Mouse (Mus musculus): Measurements from ENCODE around the gene Slc25a22.
A peak's percentile ranks its signal among the peaks of the same experiment; 100 is the strongest.

Slc25a22 gene

DNA sequence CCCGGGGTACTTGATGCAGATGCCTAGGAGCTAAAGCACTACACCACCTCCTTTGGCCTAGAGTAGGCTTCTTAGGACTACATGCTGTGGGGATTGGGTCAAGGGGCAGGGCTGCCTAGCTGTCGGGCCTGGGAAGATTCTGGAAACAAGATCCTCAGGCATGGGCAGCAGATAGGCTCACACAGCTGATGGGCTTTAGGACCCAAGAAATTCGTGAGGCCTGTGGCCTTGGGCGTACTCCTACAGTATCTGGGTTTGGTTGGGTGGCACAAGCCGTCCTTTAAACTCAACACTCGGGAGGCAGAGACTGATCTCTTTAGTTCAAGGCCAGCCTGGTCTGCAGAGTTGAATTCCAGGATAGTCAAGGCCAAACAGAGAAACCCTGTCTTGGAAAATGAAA, 34.5 kb upstream of the Slc25a22 start:
- DNase-seq (ENCODE audit: low read depth, low spot score) = no peak

DNA sequence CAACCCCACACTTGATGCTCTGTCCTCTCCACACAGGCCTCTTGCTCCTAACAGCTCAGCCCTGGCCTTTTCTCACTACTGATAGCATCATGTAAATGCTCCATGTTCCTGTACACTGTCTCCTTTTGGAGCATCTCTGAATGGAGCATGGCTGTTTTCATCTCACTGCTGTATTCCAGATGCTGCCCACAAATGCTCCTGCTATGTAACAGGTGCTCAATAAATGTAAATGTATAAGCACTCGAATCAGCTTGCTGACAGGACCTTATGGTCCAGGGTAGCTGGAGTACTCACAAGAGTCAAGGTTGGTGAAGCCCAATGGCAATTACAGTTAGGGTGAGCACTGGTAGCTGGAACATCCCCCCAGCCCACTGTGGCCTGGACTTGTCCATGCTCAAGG, 33.5 kb upstream of the Slc25a22 start:
- no peak for DNase-seq (ENCODE audit: low read depth, low spot score)

DNA sequence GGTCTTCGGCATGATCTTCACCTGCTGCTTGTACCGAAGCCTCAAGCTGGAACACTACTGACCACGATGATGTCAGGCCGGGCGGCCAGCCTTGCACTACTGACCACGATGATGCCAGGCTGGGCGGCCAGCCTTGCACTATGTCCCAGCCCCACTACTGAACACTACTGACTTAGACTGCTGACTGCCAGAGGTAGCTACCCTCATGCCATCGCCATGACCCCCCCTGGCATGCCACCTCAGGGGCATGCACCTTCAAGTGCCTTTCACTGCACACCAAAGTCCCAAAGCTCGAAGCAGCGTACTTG, 32.9 kb upstream of the Slc25a22 start:
- DNase-seq (ENCODE audit: low read depth, low spot score) = no peak

DNA sequence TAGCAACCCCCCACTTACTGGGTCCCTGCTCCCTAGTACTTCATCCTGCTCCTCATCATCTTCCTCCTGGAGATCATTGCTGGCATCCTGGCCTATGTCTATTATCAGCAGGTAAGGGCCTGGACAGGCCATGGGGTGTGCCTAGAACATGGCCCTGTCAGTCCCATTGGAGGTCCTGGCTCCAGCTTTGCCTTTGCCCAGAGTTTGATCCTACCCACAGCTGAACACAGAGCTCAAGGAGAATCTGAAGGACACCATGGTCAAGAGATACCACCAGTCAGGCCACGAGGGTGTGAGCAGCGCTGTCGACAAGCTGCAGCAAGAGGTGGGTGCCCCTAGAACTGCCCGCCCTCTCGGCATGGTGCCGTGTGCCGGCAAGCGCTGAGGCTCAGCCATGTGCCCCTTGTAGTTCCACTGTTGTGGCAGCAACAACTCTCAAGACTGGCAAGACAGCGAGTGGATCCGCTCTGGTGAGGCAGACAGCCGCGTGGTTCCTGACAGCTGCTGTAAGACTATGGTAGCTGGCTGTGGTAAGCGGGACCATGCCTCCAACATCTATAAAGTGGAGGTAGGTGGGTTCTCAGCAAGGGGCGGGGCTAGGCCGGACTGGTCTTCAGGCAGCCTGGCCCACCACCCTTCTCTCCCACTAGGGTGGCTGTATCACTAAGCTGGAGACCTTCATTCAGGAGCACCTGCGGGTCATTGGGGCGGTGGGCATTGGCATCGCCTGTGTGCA, 32.4 kb upstream of the Slc25a22 start:
- DNase-seq (ENCODE audit: low read depth, low spot score) = no peak

DNA sequence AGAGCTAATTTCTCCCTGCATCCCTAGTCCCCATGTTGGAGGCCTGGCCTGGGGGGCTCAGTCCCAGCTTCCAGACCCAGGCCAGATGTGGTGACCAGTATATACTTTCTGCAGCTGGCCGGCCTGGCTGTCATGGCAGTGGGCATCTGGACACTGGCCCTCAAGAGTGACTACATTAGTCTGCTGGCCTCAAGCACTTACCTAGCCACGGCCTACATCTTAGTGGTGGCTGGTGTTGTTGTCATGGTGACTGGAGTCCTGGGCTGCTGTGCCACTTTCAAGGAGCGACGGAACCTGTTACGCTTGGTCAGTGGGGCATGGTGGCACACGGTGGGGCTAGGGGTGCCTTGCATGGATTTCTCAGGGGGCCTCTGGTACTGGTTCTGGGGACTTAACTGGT, 31.7 kb upstream of the Slc25a22 start:
- DNase-seq (ENCODE audit: low read depth, low spot score) = no peak

DNA sequence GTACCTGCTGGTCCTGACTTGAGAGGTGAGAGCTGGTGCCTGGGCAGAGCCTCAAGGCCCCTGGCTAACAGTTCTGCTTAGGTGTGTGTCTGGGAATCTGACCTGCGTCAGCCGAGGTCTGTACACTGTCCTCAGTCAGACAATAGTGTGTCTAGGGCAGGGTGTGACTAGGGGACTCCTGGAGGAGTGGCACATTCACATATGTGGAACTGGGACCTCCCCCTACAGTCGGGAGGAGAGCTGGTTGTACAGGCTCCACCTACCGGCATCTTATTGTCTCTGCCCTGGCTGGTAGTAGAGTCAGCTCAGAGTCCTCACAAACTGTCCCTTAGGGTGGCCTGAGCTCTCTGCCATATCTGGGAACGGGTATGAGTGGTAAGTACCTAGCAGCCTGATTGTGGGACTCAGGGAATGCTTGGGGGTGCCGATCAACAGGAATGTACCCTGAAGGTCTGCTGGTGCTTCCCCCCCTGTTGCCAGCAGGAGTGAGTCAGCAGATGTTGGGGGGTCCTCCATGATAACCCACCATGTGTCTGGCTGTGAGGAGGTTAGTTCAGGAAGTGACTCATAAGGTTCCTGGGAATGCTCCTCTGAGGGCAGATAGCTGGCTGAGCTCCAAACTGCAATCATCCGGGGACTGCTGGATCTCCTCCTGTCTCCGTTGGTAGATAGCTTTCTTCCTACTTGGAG, 31.0 kb upstream of the Slc25a22 start:
- no peak for DNase-seq (ENCODE audit: low read depth, low spot score)

DNA sequence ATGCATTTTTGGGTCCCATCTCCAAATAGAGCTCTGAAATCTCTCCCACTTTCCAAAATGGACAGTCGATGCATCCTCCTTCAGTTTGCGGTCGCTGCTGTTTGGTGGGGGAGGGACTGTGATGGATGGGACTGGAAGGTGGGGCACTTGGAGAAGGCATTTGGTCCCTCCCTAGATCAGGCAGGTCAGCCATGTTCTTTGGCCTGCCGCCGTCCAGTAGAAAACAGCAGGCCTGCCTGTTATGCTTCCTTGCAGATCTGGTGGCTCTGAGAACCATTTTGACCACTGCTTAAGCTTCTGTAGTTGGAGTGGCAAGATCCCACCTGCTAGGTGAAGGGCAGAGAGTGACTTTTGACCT, 30.5 kb upstream of the Slc25a22 start:
- no peak for DNase-seq (ENCODE audit: low read depth, low spot score)

DNA sequence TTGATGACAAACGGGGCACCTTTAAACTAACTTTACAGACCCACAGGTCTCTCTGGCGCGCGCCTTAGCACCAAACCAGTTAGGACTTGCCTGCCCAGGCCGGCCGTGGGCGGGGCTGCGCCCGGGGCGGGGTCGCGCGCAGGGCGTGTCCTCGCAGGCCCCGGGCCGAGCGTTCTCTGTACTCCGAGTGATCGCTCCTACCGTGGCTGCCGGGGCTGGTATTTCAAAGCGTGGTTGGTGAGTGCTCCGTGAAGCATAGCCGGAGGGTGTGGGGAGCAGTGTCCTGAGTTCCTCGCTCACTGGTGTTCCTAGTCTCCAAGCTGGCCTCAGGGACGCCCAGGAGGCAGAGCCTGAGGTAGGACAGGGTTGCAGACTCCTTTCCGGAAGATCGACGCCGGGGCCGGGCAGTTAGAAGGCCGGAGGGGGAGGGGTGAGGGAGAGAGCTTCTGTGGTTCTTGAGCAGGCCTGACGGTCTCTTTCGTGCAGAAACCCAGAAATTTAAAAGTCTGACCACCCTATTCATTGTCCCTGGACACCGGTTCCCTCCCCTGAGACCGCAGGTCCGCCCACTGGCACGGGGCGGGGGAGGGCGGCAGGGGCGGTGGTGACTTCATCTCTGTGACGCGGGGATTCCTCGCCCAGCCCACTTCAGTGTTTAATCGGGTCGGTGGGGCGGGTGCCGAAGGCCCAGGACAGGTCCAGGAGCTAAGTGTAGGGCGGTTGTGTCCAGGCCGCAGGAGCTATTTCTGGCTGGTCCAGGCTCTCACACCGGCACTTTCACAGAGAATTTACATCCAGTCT, 29.7 kb upstream of the Slc25a22 start, which contains the start of gene Cd151:
Gene Cd151 (plus strand): TSS at position 163 of the 801 bp plus-strand sequence.
- peak; percentile 79 for DNase-seq (ENCODE audit: low read depth, low spot score)

DNA sequence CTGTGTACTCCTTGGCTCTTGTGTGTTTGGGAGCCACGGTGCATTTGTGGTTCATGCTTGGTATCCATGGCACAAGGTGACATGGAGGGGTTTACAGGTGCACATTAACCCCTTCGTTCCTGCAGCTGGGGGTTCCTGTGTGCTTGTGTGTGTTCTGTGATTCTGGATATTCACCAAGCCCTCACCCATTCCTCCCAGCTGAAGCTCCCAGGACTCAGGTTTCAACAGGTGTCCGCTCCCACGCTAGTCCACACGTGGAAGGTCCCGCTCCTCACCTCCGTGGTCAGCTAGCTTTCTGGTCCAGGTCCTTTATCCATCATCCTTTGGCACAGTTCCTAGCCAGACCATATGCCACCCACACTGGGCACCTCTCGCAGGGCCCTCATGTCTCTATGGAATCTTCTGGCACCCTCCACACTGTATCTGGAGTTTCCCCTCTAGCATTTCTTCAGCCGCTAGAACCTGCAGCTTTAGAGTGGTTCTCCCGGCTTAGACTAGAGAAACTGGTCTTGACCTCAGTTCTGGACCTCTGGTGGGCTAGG, 29.0 kb upstream of the Slc25a22 start:
- no peak for DNase-seq (ENCODE audit: low read depth, low spot score)

DNA sequence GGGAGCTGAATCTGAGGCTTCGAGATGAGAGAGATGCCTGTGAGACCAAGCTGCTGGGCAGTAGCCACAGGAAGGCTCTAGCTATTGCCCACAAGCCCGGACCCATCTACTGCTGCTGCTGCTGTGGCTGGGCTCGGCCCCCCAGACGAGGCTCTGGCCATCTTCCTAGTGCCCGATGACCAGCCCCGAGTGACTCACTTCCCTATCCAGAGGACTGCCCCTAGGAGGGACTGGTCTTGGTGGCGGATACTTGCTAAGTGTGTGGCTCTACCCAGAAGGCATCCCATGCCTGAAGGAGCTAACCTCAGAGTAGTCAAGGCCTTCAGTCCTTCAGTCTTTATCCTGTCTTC, 28.3 kb upstream of the Slc25a22 start:
- no peak for DNase-seq (ENCODE audit: low read depth, low spot score)

DNA sequence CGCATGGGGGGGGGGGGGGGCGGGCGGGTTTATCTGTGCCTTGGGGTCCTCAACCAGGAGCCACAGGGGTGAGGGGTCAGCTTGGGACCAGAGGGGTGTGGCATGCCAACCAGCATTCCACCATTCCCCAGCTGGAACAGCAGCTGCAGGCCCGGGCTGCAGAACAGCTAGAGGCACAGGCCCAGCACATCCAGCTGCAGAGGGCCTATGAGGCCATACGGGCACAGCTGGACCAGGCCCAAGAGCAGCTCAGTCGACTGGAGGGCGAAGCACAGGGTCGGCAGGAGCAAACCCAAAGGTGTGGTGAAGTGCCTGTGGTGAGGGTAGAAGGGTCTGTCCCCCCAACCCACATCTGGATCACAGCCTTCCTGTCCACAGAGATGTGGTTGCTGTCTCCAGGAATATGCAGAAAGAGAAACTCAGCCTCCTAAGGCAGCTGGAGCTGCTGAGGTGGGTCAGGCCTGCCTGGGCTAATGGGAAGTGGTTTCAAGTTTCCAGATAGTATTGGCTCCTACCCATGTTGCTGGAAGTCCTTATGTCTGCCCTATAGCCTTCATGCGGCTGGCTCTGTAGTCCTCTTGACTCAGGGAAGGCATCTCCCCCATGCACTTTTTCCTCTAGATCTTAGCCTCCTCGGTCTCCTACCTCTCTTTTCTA, 27.8 kb upstream of the Slc25a22 start:
- DNase-seq (ENCODE audit: low read depth, low spot score) = no peak

DNA sequence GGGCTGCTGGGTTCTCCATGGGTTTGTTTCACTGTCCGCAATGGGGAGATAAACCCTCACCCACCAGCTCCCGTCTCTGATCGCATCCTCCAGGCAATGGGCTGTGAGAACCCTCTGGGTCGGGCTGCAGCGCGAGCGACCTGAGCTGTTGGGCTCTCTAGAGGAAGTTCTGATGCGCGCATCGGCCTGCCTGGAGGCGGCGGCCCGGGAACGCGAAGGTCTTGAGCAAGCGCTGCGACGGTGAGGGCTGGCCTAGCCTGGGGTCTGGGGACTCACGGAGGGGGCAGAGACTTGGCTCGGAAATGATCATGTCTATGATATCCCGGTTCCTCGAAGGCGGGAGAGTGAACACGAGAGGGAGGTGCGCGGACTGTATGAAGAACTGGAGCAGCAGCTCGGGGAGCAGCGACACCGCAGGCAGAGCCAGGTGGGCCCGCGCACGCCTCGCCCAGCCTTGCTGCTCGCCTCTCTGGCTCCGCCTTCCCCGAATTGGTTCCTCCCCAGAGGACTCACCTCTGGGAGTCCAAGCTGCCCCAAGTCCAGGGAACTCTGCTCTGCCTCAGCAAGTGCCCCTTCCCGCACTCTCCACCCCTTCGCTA, 27.0 kb upstream of the Slc25a22 start:
- no peak for DNase-seq (ENCODE audit: low read depth, low spot score)

DNA sequence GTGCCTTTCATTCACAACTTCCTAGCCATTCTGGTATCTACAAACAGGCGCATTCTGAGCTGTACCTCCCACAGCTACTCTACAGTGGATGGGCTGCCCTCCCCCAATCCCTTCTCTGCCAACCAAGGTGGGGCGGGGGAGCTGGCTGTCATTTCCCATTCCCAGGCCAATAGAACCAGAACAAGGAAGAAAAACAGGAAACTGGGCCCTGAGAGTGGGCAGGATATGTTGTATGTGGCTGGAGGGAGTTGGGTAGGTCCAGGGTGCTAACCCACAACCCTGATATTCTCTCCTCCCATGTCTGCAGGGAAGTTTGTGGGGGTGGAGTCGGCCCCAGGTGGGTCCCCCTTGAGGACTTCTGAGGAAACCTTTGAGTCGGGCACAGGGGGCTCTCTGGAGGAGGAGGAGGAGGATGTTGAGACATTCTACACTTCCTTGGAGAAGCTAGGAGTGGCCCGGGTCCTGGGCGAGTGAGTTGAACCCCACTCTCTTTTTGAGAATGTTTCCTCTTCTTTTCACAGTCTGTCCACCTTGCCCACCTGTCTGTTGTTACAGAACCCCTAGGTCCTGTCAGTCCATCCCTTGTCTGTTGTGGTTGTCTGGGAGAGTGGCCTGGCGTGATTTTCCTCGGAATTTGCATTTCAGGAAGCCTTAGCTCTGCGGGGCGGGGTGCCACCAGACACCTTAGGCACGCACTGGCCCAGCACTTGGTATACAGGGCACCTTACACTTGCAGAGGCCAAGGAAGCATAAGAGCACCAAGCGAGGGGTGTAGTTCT, 26.3 kb upstream of the Slc25a22 start:
- DNase-seq (ENCODE audit: low read depth, low spot score) = no peak

DNA sequence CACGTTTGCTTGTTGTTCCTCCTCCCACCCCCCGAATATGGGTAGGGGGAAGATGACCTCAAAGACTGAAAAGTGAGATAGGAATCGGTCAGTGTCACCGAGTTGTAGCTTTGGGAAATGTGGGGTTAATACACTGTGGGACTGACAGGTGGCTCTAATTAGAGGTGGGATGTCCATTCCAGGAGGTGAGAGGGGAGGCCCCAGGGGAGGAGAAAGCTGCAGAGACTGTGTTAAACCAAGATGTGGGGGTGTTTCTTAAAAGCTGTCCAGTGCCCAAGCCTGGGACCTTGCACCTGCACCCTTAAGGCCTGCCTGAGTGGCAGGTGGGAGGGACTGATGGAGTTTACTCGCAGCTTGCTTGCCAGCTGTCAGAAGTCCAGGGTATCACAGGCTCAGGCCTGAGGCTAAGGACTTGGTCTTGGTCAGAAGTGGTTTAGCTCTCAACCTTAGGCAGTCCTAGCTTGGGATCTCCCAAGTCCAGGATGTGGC, 24.7 kb upstream of the Slc25a22 start:
- DNase-seq (ENCODE audit: low read depth, low spot score) = no peak

DNA sequence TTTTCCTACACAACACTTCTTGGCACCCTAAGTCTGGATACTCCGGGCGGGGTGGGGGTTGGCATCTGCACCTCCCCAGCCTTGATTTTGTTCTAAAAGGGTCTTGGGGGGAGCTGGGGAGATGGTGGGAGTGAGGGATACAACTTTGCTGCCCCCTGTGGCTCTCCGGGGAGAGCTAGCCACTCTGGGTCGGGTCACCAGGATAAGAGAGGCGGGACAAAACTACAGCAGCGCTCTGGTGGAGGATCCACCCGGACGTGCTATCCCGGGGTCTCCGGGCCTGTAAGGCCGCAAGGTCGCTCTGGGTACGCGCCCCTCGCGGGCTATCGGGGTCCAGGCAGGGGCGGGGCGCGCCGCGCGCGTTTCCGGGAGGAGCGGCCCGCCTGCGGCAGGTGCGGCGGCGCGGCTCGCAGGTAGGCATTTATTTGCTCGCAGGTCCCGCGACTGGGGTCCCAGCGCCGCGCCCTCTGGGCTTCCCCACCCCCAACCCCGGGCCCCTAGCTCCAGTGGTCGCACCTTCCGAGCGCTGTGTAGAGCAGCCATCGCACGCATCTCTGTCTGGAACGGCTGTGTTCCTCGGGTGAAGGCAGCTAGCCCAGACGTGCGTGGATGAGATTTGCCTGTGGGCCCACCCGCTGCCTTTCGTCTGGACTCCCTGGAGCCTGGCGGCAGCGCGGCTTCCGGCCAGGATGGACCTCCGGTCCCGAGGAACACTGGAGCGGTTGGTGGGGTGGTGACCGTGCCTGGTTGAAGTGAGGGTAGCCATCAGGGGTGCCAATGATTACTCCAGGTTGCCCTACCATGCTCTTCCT, 24.0 kb upstream of the Slc25a22 start:
- no peak for DNase-seq (ENCODE audit: low read depth, low spot score)

DNA sequence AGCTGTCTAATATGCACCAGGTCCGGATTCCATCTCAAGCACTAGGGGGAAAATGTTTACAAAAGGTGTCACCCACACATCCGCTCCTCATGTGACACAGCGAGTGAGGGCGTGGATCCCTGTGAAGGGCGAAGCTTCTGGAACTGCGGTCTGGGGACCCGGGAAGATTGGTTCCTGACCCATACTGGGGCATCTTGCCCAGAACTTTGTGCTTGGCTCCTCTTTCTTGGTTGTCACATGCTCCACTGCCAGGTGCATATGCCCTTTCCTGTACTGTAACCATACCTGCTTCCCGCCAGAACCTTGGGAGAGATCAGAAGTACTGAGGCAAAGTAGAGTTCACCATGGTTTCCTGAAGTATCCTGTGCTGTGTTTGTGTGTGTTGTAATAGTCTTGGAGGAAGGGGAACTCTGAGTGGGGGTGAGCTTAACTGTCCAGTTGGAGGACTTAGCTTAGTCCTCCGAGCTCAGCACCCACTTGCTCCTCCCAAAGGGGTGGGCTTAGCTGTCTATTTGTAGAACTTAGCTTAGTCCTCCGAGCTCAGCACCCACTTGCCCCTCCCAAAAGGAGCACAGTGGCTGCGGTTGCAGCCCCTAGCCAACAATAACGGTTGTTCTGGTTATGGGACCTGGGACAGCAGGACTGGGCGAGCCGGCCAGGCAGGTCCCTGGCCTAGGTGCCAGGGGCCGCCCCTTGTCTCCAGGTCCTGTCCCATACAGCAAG, 22.9 kb upstream of the Slc25a22 start, which contains the start of gene Cracr2b:
Gene Cracr2b (plus strand): TSS at position 704 of the 723 bp plus-strand sequence.
- no peak for DNase-seq (ENCODE audit: low read depth, low spot score)

DNA sequence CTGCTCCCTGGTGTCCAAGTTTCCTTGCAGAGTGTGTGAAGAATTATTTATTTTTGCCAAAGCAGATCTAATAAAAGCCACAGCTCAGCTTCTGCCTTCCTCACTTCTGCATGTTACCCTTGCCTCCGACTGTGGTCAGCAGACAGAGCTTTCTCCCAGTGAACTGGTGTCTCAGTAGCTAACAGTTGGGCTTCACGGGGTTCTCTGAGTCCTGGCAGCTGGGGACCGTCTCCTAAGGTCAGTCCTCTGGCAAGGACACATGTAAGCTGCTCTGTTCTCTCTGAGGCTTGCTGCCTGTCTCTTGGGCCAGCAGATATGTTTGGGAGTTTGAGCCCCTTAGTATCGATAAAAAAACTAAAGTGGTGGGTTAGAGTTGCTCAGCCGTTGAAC, 22.3 kb upstream of the Slc25a22 start:
- DNase-seq (ENCODE audit: low read depth, low spot score) = no peak

DNA sequence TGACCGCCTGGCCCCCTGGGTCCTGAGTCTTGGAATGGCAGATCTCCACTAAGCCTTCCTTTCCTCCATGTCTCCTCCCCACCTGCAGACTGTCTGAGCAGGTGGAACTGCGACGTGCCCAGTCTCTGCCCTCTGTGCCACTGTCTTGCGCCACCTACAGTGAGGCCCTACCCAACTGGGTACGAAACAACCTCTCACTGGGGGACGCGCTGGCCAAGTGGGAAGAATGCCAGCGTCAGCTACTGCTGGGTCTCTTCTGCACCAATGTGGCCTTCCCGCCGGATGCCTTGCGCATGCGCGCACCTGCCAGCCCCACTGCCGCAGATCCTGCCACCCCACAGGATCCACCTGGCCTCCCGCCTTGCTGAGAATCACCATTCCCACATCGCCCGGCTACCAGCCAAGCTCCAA, 21.6 kb upstream of the Slc25a22 start:
- no peak for DNase-seq (ENCODE audit: low read depth, low spot score)

DNA sequence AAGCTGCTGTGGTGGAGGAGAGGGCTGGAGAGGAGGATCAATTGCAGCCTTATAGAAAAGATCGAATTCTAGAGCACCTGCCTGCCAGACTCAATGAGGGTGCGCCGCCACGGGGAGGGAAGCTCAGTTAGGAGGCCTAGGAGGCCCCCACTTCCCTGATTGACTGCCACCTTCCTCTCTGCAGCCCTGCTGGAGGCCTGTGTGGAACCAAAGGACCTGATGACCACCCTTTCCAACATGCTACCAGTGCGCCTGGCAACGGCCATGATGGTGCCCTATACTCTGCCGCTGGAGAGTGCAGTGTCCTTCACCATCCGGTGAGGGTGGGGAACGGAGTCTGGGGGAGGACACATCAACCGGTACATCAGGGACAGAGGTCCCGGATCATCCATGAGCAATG, 21.0 kb upstream of the Slc25a22 start:
- no peak for DNase-seq (ENCODE audit: low read depth, low spot score)

Measured in c-Kit-negative CD71-positive TER-119-positive erythroid progenitor cells, embryonic 14.5 days (primary cell).